Mouse (Mus musculus): Measurements from ENCODE around the gene Ggta1. TPM values are rescaled to one million over a fixed set of nuclear protein-coding genes. Genes with fewer than 3 reads are reported as not detected.

Gene Ggta1
- polyA plus RNA-seq, 1 experiment from 2014 or later, result 4.8 TPM

- Histone ChIP-seq H3K36me3 (no peaks in the 10 kb centered on the region), H3K4me3 (no peak overlapping the region), H3K4me2 (replicated peaks) (no peak overlapping the region), H3K27me3 (no peaks in the 10 kb centered on the region), H3K4me1 (no peaks in the 10 kb centered on the region), H3K27ac (replicated peaks) (no peak overlapping the region), H3K9me3 (no peaks in the 10 kb centered on the region), H3K9ac (replicated peaks) (no peak overlapping the region)
- ATAC-seq (replicated peaks), result no peak
- WGBS, result 100% methylated on average over 1 of the region's 1 CpGs
These were observed 39.2 kb downstream of the Ggta1 start for GRCm38 (mm10) chr2:35423711-35424339.

- Histone ChIP-seq H3K36me3 (no peaks in the 10 kb centered on the region), H3K4me3 (no peak overlapping the region), H3K9ac (replicated peaks) (no peak overlapping the region), H3K4me2 (replicated peaks) (no peak overlapping the region), H3K27ac (replicated peaks) (no peak overlapping the region), H3K4me1 (no peaks in the 10 kb centered on the region), H3K9me3 (no peaks in the 10 kb centered on the region), H3K27me3 (no peaks in the 10 kb centered on the region)
- 76% methylated on average over 3 of the region's 3 CpGs for WGBS
- no peak for ATAC-seq (replicated peaks)
These were observed 40.6 kb downstream of the Ggta1 start for GRCm38 (mm10) chr2:35422384-35422783.

GRCm38 (mm10) chr2:35420681-35421080 lies 42.4 kb downstream of the Ggta1 start:
- Histone ChIP-seq H3K9me3 (no peaks in the 10 kb centered on the region), H3K4me2 (replicated peaks) (no peak overlapping the region), H3K4me1 (no peaks in the 10 kb centered on the region), H3K27ac (replicated peaks) (no peak overlapping the region), H3K27me3 (no peaks in the 10 kb centered on the region), H3K9ac (replicated peaks) (no peak overlapping the region), H3K36me3 (no peaks in the 10 kb centered on the region), H3K4me3 (no peak overlapping the region)
- whole genome bisulfite sequencing, result 75% methylated on average over 1 of the region's 1 CpGs
- no peak for ATAC-seq (replicated peaks)

- H3K36me3 ChIP-seq, result no peaks in the 10 kb centered on the region
- WGBS, result 98% methylated on average over 2 of the region's 2 CpGs
- H3K4me1 ChIP-seq, result no peaks in the 10 kb centered on the region
- no peak overlapping the region for H3K4me3 ChIP-seq
- no peaks in the 10 kb centered on the region for H3K27me3 ChIP-seq
- no peak overlapping the region for H3K27ac ChIP-seq (replicated peaks)
- no peak overlapping the region for H3K4me2 ChIP-seq (replicated peaks)
- no peak overlapping the region for H3K9ac ChIP-seq (replicated peaks)
- no peaks in the 10 kb centered on the region for H3K9me3 ChIP-seq
- ATAC-seq (replicated peaks), result no peak
These were observed 43.4 kb downstream of the Ggta1 start for GRCm38 (mm10) chr2:35419671-35420070.

GRCm38 (mm10) chr2:35419243-35419642 lies 43.8 kb downstream of the Ggta1 start:
- Histone ChIP-seq H3K36me3 (no peaks in the 10 kb centered on the region), H3K9ac (replicated peaks) (no peak overlapping the region), H3K27ac (replicated peaks) (no peak overlapping the region), H3K4me3 (no peak overlapping the region), H3K27me3 (no peaks in the 10 kb centered on the region), H3K9me3 (no peaks in the 10 kb centered on the region), H3K4me1 (no peaks in the 10 kb centered on the region), H3K4me2 (replicated peaks) (no peak overlapping the region)
- no peak for ATAC-seq (replicated peaks)
- 89% methylated on average over 4 of the region's 4 CpGs for WGBS

- H3K36me3 ChIP-seq, result no peaks in the 10 kb centered on the region
- H3K4me2 ChIP-seq (replicated peaks), result no peak overlapping the region
- WGBS, result 78% methylated on average over 1 of the region's 1 CpGs
- no peaks in the 10 kb centered on the region for H3K9me3 ChIP-seq
- no peak overlapping the region for H3K4me3 ChIP-seq
- no peaks in the 10 kb centered on the region for H3K27me3 ChIP-seq
- no peak overlapping the region for H3K27ac ChIP-seq (replicated peaks)
- no peak overlapping the region for H3K9ac ChIP-seq (replicated peaks)
- no peak for ATAC-seq (replicated peaks)
- no peaks in the 10 kb centered on the region for H3K4me1 ChIP-seq
These were observed 45.8 kb downstream of the Ggta1 start for GRCm38 (mm10) chr2:35417231-35417630.

GRCm38 (mm10) chr2:35416473-35416872 lies 46.6 kb downstream of the Ggta1 start:
- Histone ChIP-seq H3K4me2 (replicated peaks) (no peak overlapping the region), H3K9ac (replicated peaks) (no peak overlapping the region), H3K4me1 (no peaks in the 10 kb centered on the region), H3K27me3 (no peaks in the 10 kb centered on the region), H3K27ac (replicated peaks) (no peak overlapping the region), H3K9me3 (no peaks in the 10 kb centered on the region), H3K36me3 (no peaks in the 10 kb centered on the region), H3K4me3 (no peak overlapping the region)
- WGBS, result 89% methylated on average over 6 of the region's 6 CpGs
- ATAC-seq (replicated peaks), result no peak

- Histone ChIP-seq H3K27ac (replicated peaks) (no peak overlapping the region), H3K9ac (replicated peaks) (no peak overlapping the region), H3K36me3 (no peaks in the 10 kb centered on the region), H3K9me3 (no peaks in the 10 kb centered on the region), H3K4me3 (no peak overlapping the region), H3K4me1 (no peaks in the 10 kb centered on the region), H3K27me3 (no peaks in the 10 kb centered on the region), H3K4me2 (replicated peaks) (no peak overlapping the region)
- ATAC-seq (replicated peaks), result no peak
- 90% methylated on average over 3 of the region's 3 CpGs for WGBS
These were observed 50.2 kb downstream of the Ggta1 start for GRCm38 (mm10) chr2:35412810-35413209.

GRCm38 (mm10) chr2:35412246-35412645 lies 50.8 kb downstream of the Ggta1 start:
- ATAC-seq (replicated peaks), result no peak
- Histone ChIP-seq H3K4me1 (no peaks in the 10 kb centered on the region), H3K27ac (replicated peaks) (no peak overlapping the region), H3K9ac (replicated peaks) (no peak overlapping the region), H3K9me3 (no peaks in the 10 kb centered on the region), H3K4me3 (no peak overlapping the region), H3K27me3 (no peaks in the 10 kb centered on the region), H3K4me2 (replicated peaks) (no peak overlapping the region), H3K36me3 (no peaks in the 10 kb centered on the region)
- 84% methylated on average over 2 of the region's 2 CpGs for WGBS

GRCm38 (mm10) chr2:35411640-35412190 lies 51.3 kb downstream of the Ggta1 start:
- Histone ChIP-seq H3K4me2 (replicated peaks) (no peak overlapping the region), H3K27ac (replicated peaks) (no peak overlapping the region), H3K27me3 (no peaks in the 10 kb centered on the region), H3K9me3 (no peaks in the 10 kb centered on the region), H3K4me3 (no peak overlapping the region), H3K36me3 (no peaks in the 10 kb centered on the region), H3K9ac (replicated peaks) (no peak overlapping the region), H3K4me1 (no peaks in the 10 kb centered on the region)
- ATAC-seq (replicated peaks), result no peak
- 79% methylated on average over 10 of the region's 10 CpGs for WGBS

- H3K27me3 ChIP-seq, result no peaks in the 10 kb centered on the region
- H3K4me2 ChIP-seq (replicated peaks), result no peak overlapping the region
- H3K27ac ChIP-seq (replicated peaks), result no peak overlapping the region
- 89% methylated on average over 6 of the region's 6 CpGs for WGBS
- no peak overlapping the region for H3K4me3 ChIP-seq
- no peaks in the 10 kb centered on the region for H3K4me1 ChIP-seq
- no peaks in the 10 kb centered on the region for H3K36me3 ChIP-seq
- ATAC-seq (replicated peaks), result no peak
- no peaks in the 10 kb centered on the region for H3K9me3 ChIP-seq
- H3K9ac ChIP-seq (replicated peaks), result no peak overlapping the region
These were observed 53.6 kb downstream of the Ggta1 start for GRCm38 (mm10) chr2:35409466-35409865.

GRCm38 (mm10) chr2:35408409-35409110 lies 54.5 kb downstream of the Ggta1 start:
- Histone ChIP-seq H3K27ac (replicated peaks) (no peak overlapping the region), H3K4me3 (no peak overlapping the region), H3K27me3 (no peaks in the 10 kb centered on the region), H3K36me3 (no peaks in the 10 kb centered on the region), H3K4me2 (replicated peaks) (no peak overlapping the region), H3K4me1 (no peaks in the 10 kb centered on the region), H3K9ac (replicated peaks) (no peak overlapping the region), H3K9me3 (no peaks in the 10 kb centered on the region)
- no peak for ATAC-seq (replicated peaks)
- 79% methylated on average over 5 of the region's 5 CpGs for WGBS

Measured in forebrain, embryonic 15.5 days (tissue).